Mouse (Mus musculus): ENCODE results near the gene OR5BS1P. TPM values are rescaled to one million over a fixed set of nuclear protein-coding genes. Genes with fewer than 3 reads are reported as not detected.

OR5BS1P gene
- polyA plus RNA-seq (2017; shearing (Covaris generic)) = not detected

DNA sequence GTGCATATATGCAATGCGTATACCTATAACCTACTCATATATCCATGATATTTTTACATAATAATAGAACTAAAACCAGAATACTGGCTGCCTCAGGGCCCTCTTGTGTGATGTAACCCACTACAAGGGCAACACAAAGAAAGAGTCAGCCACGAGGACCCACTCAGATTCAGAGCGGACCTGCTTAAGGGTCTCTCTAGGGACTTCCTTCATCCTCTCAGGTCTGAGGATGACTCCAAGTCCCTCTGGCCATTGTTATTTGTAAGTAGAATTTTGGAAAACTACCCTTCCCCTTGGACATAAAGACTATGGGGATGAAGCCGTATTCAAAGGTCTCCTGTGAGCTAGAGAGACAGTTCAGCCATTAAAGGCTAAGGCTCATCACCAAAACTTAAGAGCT, at the start of gene OR5BS1P:
Gene OR5BS1P, plus strand, starts transcription at position 301 of the 400 bp plus-strand sequence.

DNA sequence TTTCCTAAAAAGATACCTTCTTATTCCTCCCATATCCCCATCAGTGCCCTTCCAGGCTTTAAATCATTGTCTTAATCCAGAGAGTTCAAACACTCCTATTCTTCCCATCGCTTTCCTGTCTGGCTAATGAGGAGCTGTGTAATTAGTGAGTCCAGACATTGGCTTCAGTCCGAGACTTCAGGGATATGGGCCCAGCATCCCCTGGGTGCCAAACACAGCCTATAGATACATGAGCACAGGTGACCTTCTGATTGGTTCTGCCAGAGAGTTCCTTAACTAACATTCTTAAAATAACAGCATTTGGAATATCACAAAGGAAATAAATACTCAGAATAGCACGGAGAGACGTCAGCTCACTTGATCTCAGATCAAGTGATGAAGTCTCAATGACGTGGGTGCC, 38.8 kb upstream of the OR5BS1P start, which contains the start of gene Olfr282:
Gene Olfr282, plus strand, starts transcription at position 301 of the 400 bp plus-strand sequence.

DNA sequence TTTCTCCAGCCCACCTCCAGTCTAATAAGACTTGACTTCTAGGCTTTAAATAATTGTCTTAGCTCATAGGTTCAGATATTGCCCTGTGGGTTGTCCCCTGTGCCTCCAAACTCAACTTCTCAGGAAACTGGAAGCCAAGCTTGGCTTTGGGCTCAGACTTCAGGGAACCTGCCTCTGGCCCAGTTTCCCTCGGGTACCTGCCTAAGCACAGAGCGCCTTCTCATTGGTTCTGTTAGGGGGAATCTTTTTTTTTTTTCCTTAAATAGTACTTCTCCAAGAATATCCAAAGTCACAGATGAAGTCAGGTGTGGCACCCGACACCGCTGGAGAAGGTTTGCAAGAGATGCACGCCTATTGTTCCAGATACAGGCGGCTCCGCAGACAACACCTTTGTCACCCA, 17.4 kb upstream of the OR5BS1P start, which contains the start of gene Olfr281:
Gene Olfr281, plus strand, starts transcription at position 301 of the 400 bp plus-strand sequence.

DNA sequence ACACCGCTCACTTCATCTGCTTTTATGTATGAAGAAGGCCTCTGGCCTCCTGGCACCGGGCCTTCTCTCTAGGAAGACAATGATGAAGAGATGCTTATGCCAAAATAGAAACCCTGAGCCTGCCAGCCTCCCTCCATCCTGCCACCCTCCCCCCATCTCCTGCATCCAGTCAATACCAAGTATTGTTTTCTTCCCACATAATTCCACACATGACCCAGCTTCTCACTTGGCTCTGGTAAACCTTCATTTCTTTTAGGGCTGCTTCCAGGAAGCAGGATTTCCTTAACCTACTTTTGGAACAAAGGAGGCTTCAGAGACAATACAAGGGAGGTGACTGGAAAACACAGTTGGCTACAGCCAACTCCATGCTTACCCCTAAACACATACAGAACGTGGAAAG, 13.0 kb downstream of the OR5BS1P start, which contains the start of gene Lalba:
Gene Lalba, minus strand, starts transcription at position 21 of the 400 bp plus-strand sequence.

DNA sequence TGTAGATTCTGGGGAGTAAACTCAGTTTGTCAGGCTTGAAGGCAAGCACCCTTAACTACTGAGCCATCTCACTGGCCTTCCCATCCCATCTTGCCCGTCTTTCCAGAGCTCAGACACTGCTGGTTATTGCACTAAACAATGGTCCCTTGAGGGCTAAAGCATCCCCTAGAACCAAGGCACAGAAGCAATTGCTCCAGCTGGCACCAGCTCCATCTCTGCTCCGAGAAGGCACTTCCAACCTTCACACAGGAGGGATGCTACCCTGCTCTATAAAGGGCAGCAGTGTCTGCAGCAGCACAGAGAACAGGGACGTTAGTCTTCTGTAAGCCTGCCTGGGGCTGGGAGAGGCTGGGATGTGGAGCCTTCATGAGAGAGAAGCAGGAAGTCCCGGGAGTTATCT, 22.4 kb downstream of the OR5BS1P start, which contains the start of gene Olfr279:
Gene Olfr279, plus strand, starts transcription at position 301 of the 400 bp plus-strand sequence.

Other genes starting within 250 kb of the OR5BS1P start
- gene Gm44579, start 248.9 kb upstream of the OR5BS1P start, polyA plus RNA-seq (2017; shearing (Covaris generic)) = not detected
- not detected for gene Olfr287, start 248.8 kb upstream of the OR5BS1P start, polyA plus RNA-seq (2017; shearing (Covaris generic))
- 0.07 TPM for gene Olfr286, start 235.4 kb upstream of the OR5BS1P start, polyA plus RNA-seq (2017; shearing (Covaris generic))
- not detected for gene H1fnt, start 212.6 kb upstream of the OR5BS1P start, polyA plus RNA-seq (2017; shearing (Covaris generic))
- not detected for gene Zfp641, start 173.7 kb upstream of the OR5BS1P start, polyA plus RNA-seq (2017; shearing (Covaris generic))
- gene Olfr285, start 152.5 kb upstream of the OR5BS1P start, polyA plus RNA-seq (2017; shearing (Covaris generic)) = not detected
- not detected for gene Olfr284, start 128.9 kb upstream of the OR5BS1P start, polyA plus RNA-seq (2017; shearing (Covaris generic))
- gene Olfr283, start 89.0 kb upstream of the OR5BS1P start, polyA plus RNA-seq (2017; shearing (Covaris generic)) = not detected
- gene Olfr282, start 38.7 kb upstream of the OR5BS1P start, polyA plus RNA-seq (2017; shearing (Covaris generic)) = not detected
- gene Olfr281, start 17.3 kb upstream of the OR5BS1P start, polyA plus RNA-seq (2017; shearing (Covaris generic)) = 0.05 TPM
- gene Lalba, start 12.8 kb downstream of the OR5BS1P start, polyA plus RNA-seq (2017; shearing (Covaris generic)) = 0.24 TPM
- gene Olfr279, start 22.5 kb downstream of the OR5BS1P start, polyA plus RNA-seq (2017; shearing (Covaris generic)) = 0.11 TPM
- gene Kansl2, start 64.4 kb downstream of the OR5BS1P start, polyA plus RNA-seq (2017; shearing (Covaris generic)) = 113 TPM
- gene Ccnt1, start 101.0 kb downstream of the OR5BS1P start, polyA plus RNA-seq (2017; shearing (Covaris generic)) = 64.4 TPM
- not detected for gene 4930415O20Rik, start 101.1 kb downstream of the OR5BS1P start, polyA plus RNA-seq (2017; shearing (Covaris generic))
- 5.2 TPM for gene Adcy6, start 140.2 kb downstream of the OR5BS1P start, polyA plus RNA-seq (2017; shearing (Covaris generic))
- 0.71 TPM for gene Cacnb3, start 160.9 kb downstream of the OR5BS1P start, polyA plus RNA-seq (2017; shearing (Covaris generic))
- gene Ddx23, start 193.0 kb downstream of the OR5BS1P start, polyA plus RNA-seq (2017; shearing (Covaris generic)) = 21.9 TPM
- 0.87 TPM for gene Rnd1, start 207.6 kb downstream of the OR5BS1P start, polyA plus RNA-seq (2017; shearing (Covaris generic))
- gene Ccdc65, start 238.3 kb downstream of the OR5BS1P start, polyA plus RNA-seq (2017; shearing (Covaris generic)) = not detected